Mouse (Mus musculus) liver, embryonic 14.5 days (tissue): ENCODE results near the gene Sdccag8. TPM values are rescaled to one million over a fixed set of nuclear protein-coding genes. Genes with fewer than 3 reads are reported as not detected.

ENCODE experiments used
- ATAC-seq: fragments of 200-750 bp; cut with Nextera tagmentation; 2 replicates; pipeline ENCODE4 v1.8.0; 2017; ENCODE audit warnings: moderate number of reproducible peaks, mild to moderate bottlenecking, moderate library complexity; ENCODE audit not compliant: insufficient read depth
- DNase-seq, 3 experiments: peaks; one replicate each; pipeline ENCODE4 v3.0.0-alpha.2; 2012 to 2013; ENCODE audit warnings: low read depth in 3 of 3, low spot score in 3 of 3
- H3K27ac ChIP-seq: fragments of 300-500 bp; sonication (generic); 2 replicates; pipeline ENCODE4 v1.5.1; 2014; ENCODE audit warnings: moderate library complexity, mild to moderate bottlenecking, control low read depth, inconsistent platforms
- H3K27me3 ChIP-seq: fragments of 300-500 bp; sonication (generic); 2 replicates; pipeline ENCODE4 v1.6.1; 2014; ENCODE audit warnings: mild to moderate bottlenecking, low read length, moderate library complexity; ENCODE audit not compliant: control insufficient read depth, insufficient read depth
- H3K36me3 ChIP-seq: fragments of 300-500 bp; sonication (generic); replicated peaks from 2 replicates; pipeline ENCODE4 v1.6.1; 2014; ENCODE audit warnings: low read depth; ENCODE audit not compliant: control insufficient read depth, insufficient read depth
- H3K4me1 ChIP-seq, 2 experiments: fragments of 200-500 bp in 1 of 2; fragments of 300-500 bp in 1 of 2; sonication (generic) in 1 of 2; replicated peaks; 2 replicates each; pipeline ENCODE4 v1.6.1; 2012 to 2014; ENCODE audit warnings: antibody characterized with exemption in 1 of 2, inconsistent platforms in 1 of 2, low read length in 1 of 2; ENCODE audit not compliant: control insufficient read depth in 2 of 2, insufficient read depth in 2 of 2
- H3K4me2 ChIP-seq: fragments of 300-500 bp; sonication (generic); 2 replicates; pipeline ENCODE4 v1.6.1; 2014; ENCODE audit warnings: low read depth, mild to moderate bottlenecking, control low read depth, moderate library complexity
- H3K4me3 ChIP-seq, 2 experiments: fragments of 200-500 bp in 1 of 2; fragments of 300-500 bp in 1 of 2; sonication (generic) in 1 of 2; 2 replicates each; pipeline ENCODE4 v1.5.1; 2012 to 2014; ENCODE audit warnings: low read depth in 2 of 2, low read length in 2 of 2, mild to moderate bottlenecking in 2 of 2, control low read depth in 1 of 2, inconsistent platforms in 1 of 2, moderate library complexity in 1 of 2; ENCODE audit not compliant: insufficient read depth in 1 of 2
- H3K9ac ChIP-seq: fragments of 300-500 bp; sonication (generic); replicated peaks from 2 replicates; pipeline ENCODE4 v1.6.1; 2014; ENCODE audit warnings: mild to moderate bottlenecking, control low read depth, moderate library complexity
- H3K9me3 ChIP-seq: fragments of 300-500 bp; sonication (generic); 2 replicates; pipeline ENCODE4 v1.6.1; 2016; ENCODE audit warnings: low read length, mixed read lengths; ENCODE audit not compliant: control insufficient read depth
- CTCF ChIP-seq: IDR thresholded peaks from 2 replicates; pipeline ENCODE4 v1.5.1; 2016; ENCODE audit warnings: antibody characterized with exemption, low read depth, control low read depth
- EP300 ChIP-seq: IDR thresholded peaks from 2 replicates; pipeline ENCODE4 v1.6.1; 2016; ENCODE audit warnings: antibody characterized with exemption, low read depth
- WGBS: fragments of 180-500 bp; shearing (Covaris S2); extraction: QIAGEN DNeasy Blood & Tissue Kit; methylation state at CpG from one replicate; pipeline ENCODE4 v1.1.7; 2014; ENCODE audit not compliant: insufficient replicate concordance; 5-methylcytosine and 5-hydroxymethylcytosine counted together
- polyA plus RNA-seq, 2 experiments: library from polyadenylated mRNA; depleted of rRNA in 1 of 2; stranded (reverse) in 1 of 2; unstranded in 1 of 2; fragments of >200 nt; fragmentation: Nextera tagmentation in 1 of 2; extraction: Ambion mirVana in 1 of 2; gene quantifications; 2 replicates each; pipeline versions ENCODE4 v1.2.1 to v1.2.3; 2012 to 2014

Sdccag8 gene
- polyA plus RNA-seq, 2 experiments: 2.7 to 5.1 TPM

DNA sequence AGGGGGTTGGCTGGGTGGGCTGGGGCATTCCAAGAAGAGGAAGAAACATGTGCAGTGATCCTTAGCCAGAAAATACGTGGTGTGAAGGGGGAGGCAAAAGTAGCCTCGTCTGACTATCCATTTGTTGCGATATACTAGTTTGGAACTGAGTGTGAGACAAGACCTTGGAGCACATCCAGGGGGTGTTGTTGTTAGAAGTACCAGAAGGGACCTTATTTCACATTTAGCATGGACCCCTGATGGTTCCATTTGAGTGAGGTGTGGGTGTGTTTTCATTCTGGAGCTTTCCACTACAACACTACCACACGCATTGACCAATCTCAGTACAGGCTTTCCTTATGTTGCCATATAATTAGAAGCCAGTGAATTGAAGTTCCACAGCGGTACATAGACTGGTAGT lies 129.5 kb downstream of the Sdccag8 start:
- TF ChIP-seq CTCF (no peak), EP300 (no peak)
- no peak overlapping the region for H3K9ac ChIP-seq

DNA sequence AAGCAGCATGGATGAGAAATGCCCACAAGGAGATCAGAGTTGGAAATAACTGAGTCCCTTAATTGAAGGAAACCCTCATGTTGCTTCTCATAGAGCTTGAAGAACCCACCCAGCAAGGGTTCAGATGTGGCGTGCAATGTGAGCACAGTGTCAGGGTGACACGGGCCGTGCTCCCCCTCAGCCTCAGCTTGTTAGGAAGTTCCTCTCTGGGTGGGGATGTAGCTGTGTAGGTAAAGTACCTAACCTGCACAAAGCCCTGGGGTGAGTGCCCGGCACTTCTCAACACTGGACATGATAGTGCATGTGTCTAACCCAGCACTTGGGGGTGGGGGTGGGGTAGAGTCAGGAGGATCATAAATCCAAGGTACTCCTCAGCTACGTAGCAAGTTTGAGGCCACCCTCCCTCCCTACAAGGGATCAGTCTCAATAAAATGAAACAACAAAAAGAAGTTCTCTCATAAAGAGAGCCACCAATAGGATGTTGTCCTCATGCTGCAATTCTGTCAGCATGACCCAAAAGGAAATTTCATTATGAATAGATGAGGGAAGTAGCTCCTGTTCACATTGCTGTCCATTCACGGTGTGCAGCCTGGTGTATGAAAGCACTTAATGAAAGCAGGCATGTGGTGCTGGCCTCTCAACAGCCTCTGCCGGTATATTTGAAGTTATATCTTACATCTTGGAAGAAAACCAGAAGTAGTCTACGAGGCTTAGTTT lies 130.2 kb downstream of the Sdccag8 start:
- Histone ChIP-seq H3K9ac (no peak overlapping the region), H3K36me3 (no peaks in the 10 kb centered on the region), H3K4me1 (peaks cover 15 to 19% of the 10 kb centered on the region in 2 experiments), H3K4me3 (no peak overlapping the region), H3K4me2 (no peak overlapping the region), H3K9me3 (no peaks in the 10 kb centered on the region), H3K27me3 (no peaks in the 10 kb centered on the region), H3K27ac (no peak overlapping the region)
- no peak for TF ChIP-seq CTCF
- no peak for TF ChIP-seq EP300
- DNase-seq: no peak
- no peak for ATAC-seq
- 78% methylated on average over 8 of the region's 8 CpGs for WGBS

More for the DNA sequence above, 129.5 kb downstream of the Sdccag8 start:
- DNase-seq (no peak), ATAC-seq (no peak)
- H3K27me3 ChIP-seq: no peaks in the 10 kb centered on the region
- WGBS: 75% methylated on average over 5 of the region's 5 CpGs
- H3K4me1 ChIP-seq: peaks cover 15 to 19% of the 10 kb centered on the region in 2 experiments
- H3K4me3 ChIP-seq: no peak overlapping the region
- H3K9me3 ChIP-seq: no peaks in the 10 kb centered on the region
- H3K36me3 ChIP-seq: no peaks in the 10 kb centered on the region
- no peak overlapping the region for H3K27ac ChIP-seq
- no peak overlapping the region for H3K4me2 ChIP-seq

GRCm38 (mm10) chr1:176945175-176945540 lies 130.7 kb downstream of the Sdccag8 start:
- Histone ChIP-seq H3K9ac (no peak overlapping the region), H3K4me1 (peaks cover 15 to 17% of the 10 kb centered on the region in 2 experiments), H3K36me3 (no peaks in the 10 kb centered on the region), H3K9me3 (no peaks in the 10 kb centered on the region), H3K27ac (no peak overlapping the region), H3K4me3 (no peak overlapping the region), H3K4me2 (no peak overlapping the region), H3K27me3 (no peaks in the 10 kb centered on the region)
- TF ChIP-seq CTCF (no peak), EP300 (no peak)
- 77% methylated on average over 12 of the region's 12 CpGs for WGBS
- DNase-seq (no peak), ATAC-seq (no peak)

DNA sequence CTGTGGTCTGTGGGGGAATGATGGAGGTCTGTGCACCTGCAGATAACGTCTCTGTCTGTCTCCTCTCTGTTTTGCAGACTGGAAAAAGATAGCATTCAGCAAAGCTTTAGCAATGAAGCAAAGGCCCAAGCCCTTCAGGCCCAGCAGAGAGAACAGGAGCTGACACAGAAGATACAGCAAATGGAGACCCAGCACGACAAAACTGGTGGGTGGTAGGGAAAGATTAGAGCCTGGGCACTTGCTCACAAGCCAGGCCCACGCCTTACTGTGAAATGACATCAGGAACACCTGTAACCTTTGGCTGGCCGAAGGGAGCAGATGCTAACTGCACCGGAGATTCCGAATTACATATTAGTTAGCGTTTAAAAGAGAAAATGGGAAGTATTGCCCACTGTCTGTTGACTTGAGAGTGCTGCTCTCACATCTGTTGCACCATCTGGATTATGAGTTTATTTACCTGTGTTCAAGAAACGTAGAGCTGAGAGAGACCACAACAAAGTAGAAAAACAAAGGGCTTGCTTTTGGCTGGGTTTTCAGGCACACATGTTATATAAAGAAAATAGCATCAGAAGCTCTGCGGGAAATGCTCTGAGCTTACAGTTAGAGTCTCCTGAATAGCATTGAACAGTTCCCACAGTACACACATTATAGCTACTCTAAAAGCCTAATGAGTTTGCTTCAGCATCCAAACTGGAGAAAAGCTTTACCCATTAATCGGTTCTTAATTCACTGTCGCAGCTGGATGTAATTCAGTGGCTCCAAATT lies 131.8 kb downstream of the Sdccag8 start:
- TF ChIP-seq EP300 (no peak), CTCF (no peak)
- Histone ChIP-seq H3K9me3 (no peaks in the 10 kb centered on the region), H3K4me2 (no peak overlapping the region), H3K27me3 (no peaks in the 10 kb centered on the region), H3K36me3 (no peaks in the 10 kb centered on the region), H3K9ac (no peak overlapping the region), H3K4me3 (no peak overlapping the region), H3K27ac (no peak overlapping the region), H3K4me1 (peaks cover 8 to 9% of the 10 kb centered on the region in 2 experiments)
- ATAC-seq (peak; percentile 40), DNase-seq (no peak)
- 60% methylated on average over 11 of the region's 11 CpGs for WGBS

DNA sequence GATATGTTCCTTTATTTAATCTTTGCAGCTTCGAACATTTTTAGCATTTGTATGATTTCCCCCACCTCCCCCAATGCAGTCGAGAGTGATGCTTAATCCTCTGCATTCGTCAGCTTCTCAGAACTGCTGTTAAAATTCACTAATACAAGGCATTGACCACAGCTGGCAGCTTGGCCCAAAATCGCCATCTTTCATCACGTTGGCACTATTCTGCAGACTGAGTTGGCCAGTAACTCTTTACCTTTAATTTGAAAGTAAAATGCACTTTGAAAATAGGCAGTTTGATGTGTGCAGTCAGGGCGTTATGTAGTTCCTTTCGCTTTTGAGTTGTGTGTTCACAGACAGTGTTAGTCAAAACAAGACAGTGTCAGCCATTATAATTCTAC lies 132.3 kb downstream of the Sdccag8 start:
- TF ChIP-seq CTCF: no peak
- no peak for TF ChIP-seq EP300
- no peak for ATAC-seq
- H3K4me3 ChIP-seq: no peak overlapping the region
- 73% methylated on average over 7 of the region's 7 CpGs for WGBS
- H3K27ac ChIP-seq: no peak overlapping the region
- H3K9me3 ChIP-seq: no peaks in the 10 kb centered on the region
- H3K36me3 ChIP-seq: no peaks in the 10 kb centered on the region
- H3K4me2 ChIP-seq: no peak overlapping the region
- H3K9ac ChIP-seq: no peak overlapping the region
- peaks cover 6 to 7% of the 10 kb centered on the region in 2 experiments for H3K4me1 ChIP-seq
- no peak for DNase-seq
- H3K27me3 ChIP-seq: no peaks in the 10 kb centered on the region
